Mouse (Mus musculus) lung, embryonic 16.5 days (tissue): ENCODE results near the gene Snai3. TPM values are rescaled to one million over a fixed set of nuclear protein-coding genes. Genes with fewer than 3 reads are reported as not detected.

ENCODE experiments used
- ATAC-seq: fragments of 200-750 bp; cut with Nextera tagmentation; 2 replicates; pipeline ENCODE4 v1.8.0; 2017; ENCODE audit warnings: low read depth, mild to moderate bottlenecking, moderate library complexity
- H3K27ac ChIP-seq: fragments of 300-500 bp; sonication (generic); 2 replicates; pipeline ENCODE4 v1.5.1; 2014; ENCODE audit warnings: mild to moderate bottlenecking, control low read depth, low read length
- H3K27me3 ChIP-seq: fragments of 300-500 bp; sonication (generic); 2 replicates; pipeline ENCODE4 v1.6.1; 2014; ENCODE audit warnings: low read depth, low read length, mixed read lengths; ENCODE audit not compliant: control insufficient read depth, insufficient read depth
- H3K36me3 ChIP-seq: fragments of 300-500 bp; sonication (generic); 2 replicates; pipeline ENCODE4 v1.6.1; 2014; ENCODE audit warnings: low read length; ENCODE audit not compliant: control insufficient read depth, insufficient read depth
- H3K4me1 ChIP-seq: fragments of 300-500 bp; sonication (generic); replicated peaks from 2 replicates; pipeline ENCODE4 v1.6.1; 2014; ENCODE audit warnings: low read length, mixed read lengths; ENCODE audit not compliant: control insufficient read depth, insufficient read depth
- H3K4me2 ChIP-seq: fragments of 300-500 bp; sonication (generic); 2 replicates; pipeline ENCODE4 v1.6.1; 2014; ENCODE audit warnings: low read depth, low read length, control low read depth
- H3K4me3 ChIP-seq: fragments of 300-500 bp; sonication (generic); 2 replicates; pipeline ENCODE4 v1.5.1; 2014; ENCODE audit warnings: mild to moderate bottlenecking, low read length, control low read depth
- H3K9ac ChIP-seq: fragments of 300-500 bp; sonication (generic); 2 replicates; pipeline ENCODE4 v1.6.1; 2014; ENCODE audit warnings: low read length, control low read depth
- H3K9me3 ChIP-seq: fragments of 300-500 bp; sonication (generic); 2 replicates; pipeline ENCODE4 v1.6.1; 2016; ENCODE audit warnings: low read length; ENCODE audit not compliant: control insufficient read depth
- WGBS: fragments of 180-500 bp; shearing (Covaris S2); extraction: QIAGEN DNeasy Blood & Tissue Kit; methylation state at CpG from one replicate; pipeline ENCODE4 v1.1.7; 2014; 5-methylcytosine and 5-hydroxymethylcytosine counted together
- polyA plus RNA-seq: library from polyadenylated mRNA; unstranded; fragments of >200 nt; fragmentation: Nextera tagmentation; extraction: Ambion mirVana; gene quantifications from 2 replicates; pipeline ENCODE4 v1.2.1, GENCODE M21; 2015

The Snai3 gene
- polyA plus RNA-seq, 1 experiment from 2014 or later = 1.5 TPM

GRCm38 (mm10) chr8:122475580-122476320 lies 15.2 kb upstream of the Snai3 start, which contains the start of the genes Rnf166 and Ctu2:
Rnf166 (minus strand) TSS chr8:122476064.
Ctu2 (plus strand) TSS chr8:122476143.
- peaks cover 12% of the 10 kb centered on the region for H3K4me1 ChIP-seq
- peak within 1 kb of the TSS; percentile 95 for H3K9ac ChIP-seq
- WGBS = 0% methylated on average over 73 of the region's 103 CpGs
- peak within 1 kb of the TSS; percentile 55 for H3K27ac ChIP-seq
- H3K9me3 ChIP-seq = no peaks in the 10 kb centered on the region
- peak within 1 kb of the TSS; percentile 99 for H3K4me3 ChIP-seq
- peak; percentile 94 for ATAC-seq
- H3K36me3 ChIP-seq = peaks cover 8% of the 10 kb centered on the region
- no peaks in the 10 kb centered on the region for H3K27me3 ChIP-seq
- H3K4me2 ChIP-seq = peak within 1 kb of the TSS; percentile 87

- WGBS = 5% methylated on average over 16 of the region's 16 CpGs
- peak; percentile 20 for ATAC-seq
Measured at GRCm38 (mm10) chr8:122474951-122475560, 14.5 kb upstream of the Snai3 start.

GRCm38 (mm10) chr8:122473911-122474421 lies 13.4 kb upstream of the Snai3 start:
- Histone ChIP-seq H3K9ac (no peak overlapping the region), H3K9me3 (no peaks in the 10 kb centered on the region), H3K4me3 (no peak overlapping the region), H3K27me3 (no peaks in the 10 kb centered on the region), H3K4me1 (peaks cover 12% of the 10 kb centered on the region), H3K36me3 (0 out of 2 replicates have a peak, but pooled peaks cover 2% of the 10 kb centered on the region), H3K4me2 (no peak overlapping the region), H3K27ac (no peak overlapping the region)
- no peak for ATAC-seq
- 81% methylated on average over 8 of the region's 8 CpGs for WGBS

More at GRCm38 (mm10) chr8:122474951-122475560, 14.5 kb upstream of the Snai3 start:
- H3K4me1 ChIP-seq = peaks cover 12% of the 10 kb centered on the region
- no peaks in the 10 kb centered on the region for H3K27me3 ChIP-seq
- H3K9ac ChIP-seq = peak overlapping the region; percentile 95
- no peak overlapping the region; the same call in 1 of the 2 replicates for H3K27ac ChIP-seq
- H3K4me3 ChIP-seq = peak overlapping the region; percentile 99
- peaks cover 7% of the 10 kb centered on the region; the same call in 1 of the 2 replicates for H3K36me3 ChIP-seq
- no peaks in the 10 kb centered on the region for H3K9me3 ChIP-seq
- peak overlapping the region; percentile 64 for H3K4me2 ChIP-seq

GRCm38 (mm10) chr8:122470691-122471090 lies 10.2 kb upstream of the Snai3 start:
- H3K36me3 ChIP-seq = peaks cover 14% of the 10 kb centered on the region
- ATAC-seq = no peak
- no peaks in the 10 kb centered on the region for H3K9me3 ChIP-seq
- WGBS = 74% methylated on average over 5 of the region's 5 CpGs
- H3K27me3 ChIP-seq = no peaks in the 10 kb centered on the region
- H3K9ac ChIP-seq = no peak overlapping the region
- no peak overlapping the region for H3K4me3 ChIP-seq
- H3K4me1 ChIP-seq = peaks cover 6% of the 10 kb centered on the region
- H3K4me2 ChIP-seq = no peak overlapping the region
- H3K27ac ChIP-seq = no peak overlapping the region

- 79% methylated on average over 10 of the region's 10 CpGs for WGBS
- Histone ChIP-seq H3K9me3 (no peaks in the 10 kb centered on the region), H3K4me2 (no peak overlapping the region), H3K9ac (no peak overlapping the region), H3K36me3 (peaks cover 14% of the 10 kb centered on the region), H3K4me1 (peaks cover 5% of the 10 kb centered on the region), H3K27me3 (no peaks in the 10 kb centered on the region), H3K27ac (no peak overlapping the region), H3K4me3 (no peak overlapping the region)
- ATAC-seq = no peak
Measured at GRCm38 (mm10) chr8:122469965-122470364, 9.4 kb upstream of the Snai3 start.

- WGBS = 80% methylated on average over 6 of the region's 6 CpGs
- Histone ChIP-seq H3K9me3 (no peaks in the 10 kb centered on the region), H3K4me1 (no peaks in the 10 kb centered on the region; the same call in 1 of the 2 replicates), H3K27ac (no peak overlapping the region), H3K4me2 (no peak overlapping the region), H3K36me3 (peaks cover 14% of the 10 kb centered on the region), H3K4me3 (no peak overlapping the region), H3K27me3 (no peaks in the 10 kb centered on the region), H3K9ac (no peak overlapping the region)
- ATAC-seq = no peak
Measured at GRCm38 (mm10) chr8:122469407-122469806, 8.9 kb upstream of the Snai3 start.

GRCm38 (mm10) chr8:122467816-122468215 lies 7.3 kb upstream of the Snai3 start:
- H3K36me3 ChIP-seq = peaks cover 14% of the 10 kb centered on the region
- no peak overlapping the region for H3K4me2 ChIP-seq
- H3K4me3 ChIP-seq = no peak overlapping the region
- 89% methylated on average over 13 of the region's 13 CpGs for WGBS
- peaks cover 9% of the 10 kb centered on the region for H3K4me1 ChIP-seq
- H3K27me3 ChIP-seq = no peaks in the 10 kb centered on the region
- ATAC-seq = no peak
- H3K27ac ChIP-seq = no peak overlapping the region
- no peaks in the 10 kb centered on the region for H3K9me3 ChIP-seq
- H3K9ac ChIP-seq = no peak overlapping the region

GRCm38 (mm10) chr8:122464985-122465384 lies 4.5 kb upstream of the Snai3 start:
- H3K4me2 ChIP-seq = no peak overlapping the region
- 68% methylated on average over 7 of the region's 7 CpGs for WGBS
- no peaks in the 10 kb centered on the region for H3K9me3 ChIP-seq

More at GRCm38 (mm10) chr8:122464985-122465384, 4.5 kb upstream of the Snai3 start:
- peaks cover 20% of the 10 kb centered on the region for H3K27me3 ChIP-seq
- ATAC-seq = no peak
- no peak overlapping the region for H3K27ac ChIP-seq
- peaks cover 16% of the 10 kb centered on the region for H3K4me1 ChIP-seq
- H3K4me3 ChIP-seq = no peak overlapping the region
- peaks cover 12% of the 10 kb centered on the region for H3K36me3 ChIP-seq
- H3K9ac ChIP-seq = no peak overlapping the region
